Mouse (Mus musculus) hindbrain, postnatal 0 days (tissue): ENCODE measurements around the gene Mlxip. TPM values are rescaled to one million over a fixed set of nuclear protein-coding genes. Genes with fewer than 3 reads are reported as not detected.

Experiments used
- ATAC-seq: fragments of 200-750 bp; cut with Nextera tagmentation; 2 replicates; pipeline ENCODE4 v1.8.0; 2017; ENCODE audit warnings: mild to moderate bottlenecking, moderate TSS enrichment, moderate library complexity
- DNase-seq: peaks from one replicate; pipeline ENCODE4 v3.0.0-alpha.2; 2015; ENCODE audit warnings: low spot score
- H3K27ac ChIP-seq: fragments of 300-500 bp; sonication (generic); 2 replicates; pipeline ENCODE4 v1.5.1; 2014; ENCODE audit warnings: mild to moderate bottlenecking
- H3K27me3 ChIP-seq: fragments of 300-500 bp; sonication (generic); 2 replicates; pipeline ENCODE4 v1.6.1; 2014; ENCODE audit warnings: low read length, mixed read lengths; ENCODE audit not compliant: insufficient read depth
- H3K36me3 ChIP-seq: fragments of 300-500 bp; sonication (generic); 2 replicates; pipeline ENCODE4 v1.6.1; 2014; ENCODE audit warnings: low read length, mixed read lengths; ENCODE audit not compliant: insufficient read depth
- H3K4me1 ChIP-seq: fragments of 300-500 bp; sonication (generic); 2 replicates; pipeline ENCODE4 v1.6.1; 2014; ENCODE audit warnings: antibody characterized with exemption, low read length, mixed read lengths; ENCODE audit not compliant: insufficient read depth
- H3K4me2 ChIP-seq: fragments of 300-500 bp; sonication (generic); 2 replicates; pipeline ENCODE4 v1.6.1; 2014; ENCODE audit warnings: low read depth, mild to moderate bottlenecking, low read length, moderate library complexity, mixed read lengths
- H3K4me3 ChIP-seq: fragments of 300-500 bp; sonication (generic); 2 replicates; pipeline ENCODE4 v1.5.1; 2014; ENCODE audit warnings: low read length
- H3K9ac ChIP-seq: fragments of 300-500 bp; sonication (generic); replicated peaks from 2 replicates; pipeline ENCODE4 v1.6.1; 2014; ENCODE audit warnings: mild to moderate bottlenecking, low read length, moderate library complexity, mixed read lengths
- H3K9me3 ChIP-seq: fragments of 300-500 bp; sonication (generic); 2 replicates; pipeline ENCODE4 v1.6.1; 2016; ENCODE audit warnings: low read length, mixed read lengths
- CTCF ChIP-seq: IDR thresholded peaks from 2 replicates; pipeline ENCODE4 v1.5.1; 2016; ENCODE audit warnings: antibody characterized with exemption, control low read depth, low read depth
- WGBS: fragments of 180-500 bp; shearing (Covaris S2); extraction: QIAGEN DNeasy Blood & Tissue Kit; methylation state at CpG from one replicate; pipeline ENCODE4 v1.1.7; 2014; 5-methylcytosine and 5-hydroxymethylcytosine counted together
- polyA plus RNA-seq: library from polyadenylated mRNA; unstranded; fragments of >200 nt; fragmentation: Nextera tagmentation; extraction: Ambion mirVana; gene quantifications from 2 replicates; pipeline ENCODE4 v1.2.1, GENCODE M21; 2015
- total RNA-seq: library from RNA; depleted of rRNA; stranded (reverse); fragments of >200 nt; gene quantifications from 2 replicates; pipeline ENCODE4 v1.2.3, GENCODE M21; 2014; rRNA removed

Mlxip gene
- total RNA-seq (16.8 and 17.9 TPM in 2 replicates), polyA plus RNA-seq (8.7 and 12.5 TPM in 2 replicates)

DNA sequence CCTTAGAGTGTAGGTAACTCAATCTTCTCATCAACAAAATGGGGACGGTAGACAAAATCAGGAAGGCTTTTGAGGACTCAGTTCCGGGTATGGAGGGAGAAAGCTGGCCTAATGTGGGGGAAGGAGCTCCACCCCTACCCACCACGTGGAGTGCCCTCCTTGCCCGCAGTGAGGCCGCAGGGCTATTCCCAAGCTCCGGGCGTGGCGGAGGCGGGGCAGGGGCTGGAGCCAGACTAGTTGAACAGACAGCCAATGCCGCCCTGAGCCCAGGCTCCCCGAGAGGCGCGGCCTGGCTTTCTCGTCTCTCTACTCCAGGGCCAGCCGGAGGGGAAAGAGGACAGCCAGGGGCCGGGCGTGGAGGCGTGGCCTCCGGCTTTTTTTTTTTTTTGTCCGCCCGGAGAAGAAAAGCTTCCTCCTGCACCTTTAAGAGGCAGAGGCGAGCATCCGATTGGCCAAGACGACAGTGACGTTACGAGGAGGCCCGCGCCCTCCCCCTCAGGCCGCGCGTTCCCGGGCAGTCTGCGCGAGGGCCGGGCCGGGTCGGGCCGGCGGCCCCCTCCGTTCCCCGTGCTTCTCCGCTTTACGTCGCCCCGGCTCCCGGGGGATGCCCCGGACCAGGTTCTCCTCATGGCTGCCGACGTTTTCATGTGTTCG lies at the start of gene Mlxip:
TSS of gene Mlxip (plus strand) at position 496 of the 654 bp plus-strand sequence.
- peak within 1 kb of the TSS; percentile 84 for H3K9ac ChIP-seq
- peak; percentile 95 for ATAC-seq
- peaks cover 28% of the 10 kb centered on the region for H3K4me1 ChIP-seq
- H3K27ac ChIP-seq, result peak within 1 kb of the TSS; percentile 65
- H3K4me2 ChIP-seq, result peak within 1 kb of the TSS; percentile 84
- no peaks in the 10 kb centered on the region for H3K27me3 ChIP-seq
- peak within 1 kb of the TSS; percentile 68 for H3K4me3 ChIP-seq
- H3K36me3 ChIP-seq, result no peaks in the 10 kb centered on the region
- DNase-seq, result peak; percentile 95
- no peaks in the 10 kb centered on the region for H3K9me3 ChIP-seq
- TF ChIP-seq CTCF, result 0 out of 2 replicates have a peak, but pooled peaks have one; percentile 22
- under 1% methylated on average over 33 of the region's 50 CpGs for WGBS

DNA sequence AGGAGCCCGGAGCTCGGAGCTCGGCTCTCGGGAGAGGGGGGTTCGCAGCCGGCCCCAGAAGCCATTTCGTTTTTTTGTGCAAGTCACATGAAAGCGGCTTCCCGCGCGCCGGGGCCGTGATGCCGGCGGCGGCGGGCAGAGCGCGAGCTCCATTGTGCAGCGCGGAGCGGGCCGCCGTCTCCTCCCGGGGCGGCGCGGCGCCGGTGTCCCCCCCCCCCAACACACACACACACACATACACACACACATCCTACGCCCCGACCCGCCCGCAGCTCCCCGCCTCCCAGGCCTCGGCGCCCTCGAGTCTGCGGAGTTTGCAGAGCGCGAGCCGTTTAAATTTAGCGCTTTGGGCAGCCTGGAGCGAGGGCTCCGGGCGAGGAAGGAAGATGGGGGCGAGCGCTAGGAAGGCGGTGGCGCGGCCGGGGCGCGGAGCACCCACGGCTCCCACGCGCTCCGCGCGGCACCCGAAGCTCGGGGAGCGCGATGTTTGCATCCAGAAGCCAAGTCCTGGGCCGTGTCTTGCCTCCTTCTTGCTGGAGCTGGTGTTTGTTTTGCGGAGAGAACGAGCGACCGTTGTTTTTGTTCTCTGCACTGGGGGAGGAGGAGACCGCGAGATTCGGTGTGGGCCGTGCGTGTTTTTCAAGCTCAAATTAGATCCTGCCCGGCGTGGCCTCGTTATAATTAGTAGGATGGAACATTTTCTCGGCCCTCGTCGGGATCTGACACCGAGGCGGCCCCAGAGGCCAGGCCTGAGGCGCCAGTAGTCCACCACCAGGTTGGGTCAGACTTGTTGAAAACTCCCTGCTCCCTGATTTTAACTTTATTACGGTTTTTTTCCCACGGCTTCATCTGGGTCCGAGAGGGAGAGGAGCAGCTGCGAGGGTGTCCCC lies 49.4 kb upstream of the Mlxip start:
- H3K27ac ChIP-seq, result peak overlapping the region; percentile 98
- peak overlapping the region; percentile 95 for H3K4me3 ChIP-seq
- peak overlapping the region; percentile 91 for H3K4me2 ChIP-seq
- DNase-seq (peak; percentile 77), ATAC-seq (peak; percentile 34)
- under 1% methylated on average over 63 of the region's 87 CpGs for WGBS
- H3K4me1 ChIP-seq, result peaks cover 13% of the 10 kb centered on the region
- peak overlapping the region; percentile 96 for H3K9ac ChIP-seq
- no peaks in the 10 kb centered on the region for H3K36me3 ChIP-seq
- H3K9me3 ChIP-seq, result no peaks in the 10 kb centered on the region
- H3K27me3 ChIP-seq, result no peaks in the 10 kb centered on the region
- TF ChIP-seq CTCF, result no peak

DNA sequence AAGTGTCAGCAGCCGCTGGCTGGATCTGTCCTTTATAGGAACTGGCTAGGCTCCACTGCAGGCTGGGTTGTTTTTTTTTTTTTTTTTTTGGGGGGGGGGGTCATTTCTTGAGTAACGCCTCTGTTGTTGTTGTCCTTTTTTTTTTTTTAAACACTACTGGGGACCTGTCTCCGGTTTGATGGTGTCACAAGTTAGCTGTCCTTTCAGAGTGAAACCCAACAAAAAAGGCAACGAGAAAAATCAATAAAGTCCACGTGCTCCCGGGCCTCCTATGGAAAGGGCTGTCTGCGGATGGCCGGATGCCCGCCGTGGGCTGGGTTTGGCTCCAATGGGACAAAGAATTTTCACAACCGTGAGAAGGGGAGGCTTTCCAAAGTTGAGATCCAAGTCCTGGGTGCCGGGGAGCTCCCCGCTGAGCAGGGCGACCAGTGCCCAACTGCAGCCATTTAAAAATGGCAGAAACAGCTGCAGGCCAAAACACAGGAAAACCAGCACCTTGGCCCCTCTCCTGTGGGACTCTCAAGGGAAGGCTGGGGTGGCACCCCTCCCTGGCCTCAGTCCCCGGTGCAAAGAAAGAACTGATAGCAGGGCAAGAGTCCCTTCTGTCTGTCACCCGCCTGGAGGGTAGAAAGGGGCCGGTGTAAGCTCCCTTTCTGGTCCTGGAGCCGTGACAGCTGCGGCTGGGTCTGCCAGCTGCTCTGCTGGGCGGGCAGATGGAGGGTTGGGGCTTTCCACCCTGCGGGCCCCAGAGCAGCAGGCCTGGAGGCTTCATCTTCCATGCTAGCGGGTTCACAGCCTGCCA lies 48.5 kb upstream of the Mlxip start:
- no peaks in the 10 kb centered on the region for H3K27me3 ChIP-seq
- H3K9me3 ChIP-seq, result no peaks in the 10 kb centered on the region
- peak overlapping the region; percentile 98 for H3K27ac ChIP-seq
- H3K36me3 ChIP-seq, result no peaks in the 10 kb centered on the region
- peak overlapping the region; percentile 91 for H3K4me2 ChIP-seq
- DNase-seq (peak; percentile 88), ATAC-seq (peak; percentile 80)
- 3% methylated on average over 22 of the region's 22 CpGs for WGBS
- H3K4me3 ChIP-seq, result peak overlapping the region; percentile 95
- peaks cover 13% of the 10 kb centered on the region for H3K4me1 ChIP-seq
- H3K9ac ChIP-seq, result peak overlapping the region; percentile 96
- no peak for TF ChIP-seq CTCF

DNA sequence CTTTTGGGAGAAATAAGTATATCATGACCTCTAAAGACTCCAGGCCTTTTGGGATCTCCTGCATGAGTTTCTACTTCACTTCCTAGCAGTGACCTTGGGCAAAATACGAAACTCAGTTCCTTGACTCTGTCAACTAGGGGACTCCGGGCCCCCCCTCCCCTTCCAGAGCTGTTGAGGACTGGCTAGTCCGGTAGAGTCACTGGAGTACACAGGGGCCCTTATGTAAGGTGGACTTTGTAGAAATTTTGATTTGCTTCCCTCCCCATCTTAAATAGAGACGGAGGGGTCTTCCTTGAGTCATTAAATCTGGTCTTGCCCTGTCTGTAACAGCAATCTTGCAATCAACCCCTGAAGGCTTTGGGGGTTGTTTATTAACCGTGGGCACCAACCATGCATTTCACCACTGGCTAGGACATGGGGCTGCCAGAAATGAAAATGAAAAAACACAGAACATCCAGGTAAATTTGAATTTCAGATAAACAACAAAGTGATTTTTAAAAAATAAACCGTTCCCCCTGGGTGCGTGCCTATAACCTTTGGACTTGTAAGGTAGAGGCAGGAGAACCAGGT lies 47.8 kb upstream of the Mlxip start:
- ATAC-seq (no peak), DNase-seq (no peak)
- Histone ChIP-seq H3K9ac (peak overlapping the region; percentile 96), H3K36me3 (no peaks in the 10 kb centered on the region), H3K4me3 (peak overlapping the region; percentile 95), H3K4me2 (peak overlapping the region; percentile 91), H3K27ac (peak overlapping the region; percentile 98), H3K9me3 (no peaks in the 10 kb centered on the region), H3K27me3 (no peaks in the 10 kb centered on the region), H3K4me1 (peaks cover 13% of the 10 kb centered on the region)
- TF ChIP-seq CTCF, result no peak
- 47% methylated on average over 7 of the region's 7 CpGs for WGBS

DNA sequence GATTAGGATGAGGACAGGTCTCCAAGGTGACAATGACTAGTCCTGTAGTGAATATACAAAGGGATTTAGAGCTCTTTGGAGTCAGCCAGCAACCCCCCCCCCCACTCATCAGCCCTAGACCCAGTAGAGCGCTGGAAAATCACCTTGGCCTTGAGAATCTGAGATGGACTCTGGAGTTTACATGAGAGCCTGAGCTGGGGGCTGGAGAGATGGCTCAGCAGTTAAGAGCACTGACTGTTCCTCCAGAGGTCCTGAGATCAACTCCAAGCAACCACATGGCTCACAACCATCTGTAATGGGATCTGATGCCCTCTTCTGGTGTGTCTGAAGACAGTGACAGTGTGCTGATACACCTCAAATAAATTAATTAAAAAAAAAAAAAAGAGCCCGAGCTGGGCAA lies 46.6 kb upstream of the Mlxip start:
- no peak overlapping the region for H3K27ac ChIP-seq
- 72% methylated on average over 2 of the region's 2 CpGs for WGBS
- no peak for ATAC-seq
- H3K27me3 ChIP-seq, result no peaks in the 10 kb centered on the region
- peaks cover 13% of the 10 kb centered on the region for H3K4me1 ChIP-seq
- DNase-seq, result no peak
- no peak overlapping the region for H3K9ac ChIP-seq
- no peaks in the 10 kb centered on the region for H3K36me3 ChIP-seq
- no peaks in the 10 kb centered on the region for H3K9me3 ChIP-seq
- no peak for TF ChIP-seq CTCF
- H3K4me2 ChIP-seq, result no peak overlapping the region
- no peak overlapping the region for H3K4me3 ChIP-seq

DNA sequence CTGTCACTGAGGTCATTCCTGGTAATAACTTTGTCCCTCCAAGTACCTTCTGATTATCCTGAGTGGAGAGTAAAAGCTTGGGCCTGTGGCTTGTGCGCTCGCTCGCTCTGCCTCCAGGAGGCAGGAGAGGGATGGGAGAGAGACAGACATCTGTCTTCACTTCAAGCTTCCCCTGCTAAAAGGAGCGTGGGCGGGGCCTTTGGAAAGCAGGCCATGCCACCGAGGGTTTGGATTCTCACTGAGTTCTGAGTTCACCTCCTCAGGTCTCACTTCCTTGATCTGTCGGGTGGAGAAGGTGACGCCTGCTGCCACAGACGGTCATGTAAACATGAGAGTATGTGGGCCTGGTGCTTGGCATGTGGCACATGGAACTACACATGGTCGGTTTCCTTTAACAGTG lies 44.2 kb upstream of the Mlxip start:
- Histone ChIP-seq H3K4me1 (peaks cover 13% of the 10 kb centered on the region), H3K36me3 (0 out of 2 replicates have a peak, but pooled peaks cover 1% of the 10 kb centered on the region), H3K4me3 (no peak overlapping the region), H3K27ac (no peak overlapping the region), H3K9me3 (no peaks in the 10 kb centered on the region), H3K27me3 (no peaks in the 10 kb centered on the region), H3K4me2 (no peak overlapping the region), H3K9ac (no peak overlapping the region)
- peak; percentile 35 for TF ChIP-seq CTCF
- no peak for ATAC-seq
- DNase-seq, result no peak
- 64% methylated on average over 10 of the region's 10 CpGs for WGBS
